Mouse (Mus musculus) layer of hippocampus, postnatal 36 days (tissue): ENCODE measurements around the gene P4hb. TPM values are rescaled to one million over a fixed set of nuclear protein-coding genes. Genes with fewer than 3 reads are reported as not detected.
"Not testable (repeated sequence)": the region's sequence is repeated elsewhere in the genome, so short reads cannot be mapped to it uniquely, and the experiment has no call there.

ENCODE experiments used
- DNase-seq, 2 experiments: peaks; one replicate each; pipeline ENCODE4 v3.0.0; 2022
- total RNA-seq, 2 experiments: library from RNA; stranded (reverse); gene quantifications; 2 replicates each; pipeline ENCODE4 v1.2.3; 2021

The P4hb gene
- total RNA-seq, 2 experiments from 2014 or later: 118 to 122 TPM

- no peak for DNase-seq
These were observed 669 bp downstream of the P4hb start for GRCm38 (mm10) chr11:120572417-120572751.

GRCm38 (mm10) chr11:120571754-120572416 is 1.2 kb downstream of the P4hb start:
- no peak for DNase-seq

- DNase-seq: no peak
These were observed 1.9 kb downstream of the P4hb start for GRCm38 (mm10) chr11:120571122-120571521.

GRCm38 (mm10) chr11:120568324-120568723 is 4.7 kb downstream of the P4hb start:
- DNase-seq: no peak

- DNase-seq: no peak
These were observed 7.9 kb downstream of the P4hb start for GRCm38 (mm10) chr11:120565114-120565513.

GRCm38 (mm10) chr11:120562949-120563348 is 10.1 kb downstream of the P4hb start:
- no peak for DNase-seq

- no peak for DNase-seq
These were observed 11.9 kb downstream of the P4hb start for GRCm38 (mm10) chr11:120560952-120561728.

- not testable (repeated sequence) for DNase-seq
These were observed 14.2 kb downstream of the P4hb start for GRCm38 (mm10) chr11:120558843-120559242.

GRCm38 (mm10) chr11:120555260-120555659 is 17.8 kb downstream of the P4hb start:
- DNase-seq: no peak

- no peak for DNase-seq
These were observed 18.2 kb downstream of the P4hb start for GRCm38 (mm10) chr11:120554834-120555233.

GRCm38 (mm10) chr11:120552736-120553135 is 20.3 kb downstream of the P4hb start:
- no peak for DNase-seq

- no peak for DNase-seq
These were observed 22.1 kb downstream of the P4hb start, which contains the start of gene Ppp1r27 for GRCm38 (mm10) chr11:120550810-120551440. TSS of gene Ppp1r27 (minus strand) at chr11:120551132.

- DNase-seq: no peak
These were observed 22.9 kb downstream of the P4hb start for GRCm38 (mm10) chr11:120549986-120550809.

- peak; percentile 89 to 92 for DNase-seq
These were observed 23.7 kb downstream of the P4hb start, which contains the start of gene Mcrip1 for GRCm38 (mm10) chr11:120549168-120549945. TSS of gene Mcrip1 (minus strand) at chr11:120549727.

- no peak for DNase-seq
These were observed 24.3 kb downstream of the P4hb start for GRCm38 (mm10) chr11:120548786-120549167.

- no peak for DNase-seq
These were observed 24.8 kb downstream of the P4hb start for GRCm38 (mm10) chr11:120548214-120548613.

GRCm38 (mm10) chr11:120547469-120547868 is 25.6 kb downstream of the P4hb start:
- DNase-seq: no peak

GRCm38 (mm10) chr11:120545964-120546363 is 27.1 kb downstream of the P4hb start:
- no peak for DNase-seq

- no peak for DNase-seq
These were observed 30.7 kb downstream of the P4hb start for GRCm38 (mm10) chr11:120542376-120542775.

- no peak for DNase-seq
These were observed 31.1 kb downstream of the P4hb start for GRCm38 (mm10) chr11:120541907-120542306.

GRCm38 (mm10) chr11:120539285-120540014 is 33.6 kb downstream of the P4hb start:
- no peak for DNase-seq
